Comparison of ENCODE assay signal across 23 mouse cellular contexts in genomic region chr7:81564766-81565165, GRCm38 (mm10). TPM values are rescaled to one million over a fixed set of nuclear protein-coding genes. Genes with fewer than 3 reads are reported as not detected.
A peak's percentile ranks its signal among the peaks of the same experiment; 100 is the strongest.
DNase-seq lines count a peak whose midpoint lies in the region; ATAC-seq lines count a peak whose summit lies in the region.
"Had no signal": no experiment of that assay in that cellular context is flagged by ENCODE, and none has a peak within 500 bp of the region (broad histone marks: within the 10 kb centered on the region; RNA-seq: fewer than 3 reads in every experiment).

No protein-coding gene starts in this region.

- WGBS in heart, embryonic 11.5 days (ENCODE audit: insufficient replicate concordance): 67% methylated on average over 7 of the region's 7 CpGs
- 80% methylated on average over 7 of the region's 7 CpGs for WGBS in hindbrain, embryonic 13.5 days
- 74% methylated on average over 7 of the region's 7 CpGs for WGBS in hindbrain, embryonic 11.5 days

- no peaks in the 10 kb centered on the region for H3K27me3 ChIP-seq in heart, embryonic 11.5 days (ENCODE audit: control insufficient read depth, insufficient read depth, low read length)
- H3K27me3 ChIP-seq in hindbrain, embryonic 13.5 days: no peaks in the 10 kb centered on the region
- H3K27me3 ChIP-seq in hindbrain, embryonic 11.5 days (ENCODE audit: control insufficient read depth, insufficient read depth, low read length): no peaks in the 10 kb centered on the region
- H3K27me3 ChIP-seq: forebrain, embryonic 15.5 days; midbrain, embryonic 12.5 days had no signal

- peak overlapping the region; percentile 94; the same call in 1 of the 2 replicates for H3K27ac ChIP-seq in heart, embryonic 11.5 days (ENCODE audit: low read depth, low read length)
- H3K27ac ChIP-seq in hindbrain, embryonic 13.5 days: peak overlapping the region; percentile 62; the same call in 1 of the 2 replicates
- no peak overlapping the region for H3K27ac ChIP-seq in hindbrain, embryonic 11.5 days (ENCODE audit: low read depth, low read length)
- H3K27ac ChIP-seq: kidney, postnatal 0 days; liver, embryonic 12.5 days; stomach, postnatal 0 days had no signal

- no peak for DNase-seq in heart, adult 8-10 months (ENCODE audit: low spot score)
- no peak for DNase-seq in hindbrain, embryonic 11.5 days (ENCODE audit: low spot score)
- peak; percentile 35 for DNase-seq in testis, postnatal 10 days (ENCODE audit: low spot score)
- no peak for DNase-seq in testis, postnatal 14 days (ENCODE audit: low spot score)
- no peak for DNase-seq in Muller cell, postnatal 12 days (ENCODE audit: inconsistent ontology term)
- DNase-seq: adrenal gland, adult 2 months; B cell, adult 2 months; cerebellum, adult 11 months; gastrocnemius, postnatal 10 days; kidney, adult 2 months; lung, adult 2 months; lung, postnatal 14 days; right cerebral cortex, postnatal 14 days had no signal

- H3K9ac ChIP-seq in heart, embryonic 11.5 days (ENCODE audit: low read depth, low read length): peak overlapping the region; percentile 79; the same call in 1 of the 2 replicates
- H3K9ac ChIP-seq in hindbrain, embryonic 13.5 days: no peak overlapping the region
- no peak overlapping the region for H3K9ac ChIP-seq in hindbrain, embryonic 11.5 days (ENCODE audit: low read depth, low read length)
- H3K9ac ChIP-seq: forebrain, embryonic 15.5 days; liver, embryonic 12.5 days; midbrain, embryonic 12.5 days had no signal

- peaks cover 29% of the 10 kb centered on the region for H3K4me1 ChIP-seq in heart, embryonic 11.5 days (ENCODE audit: control insufficient read depth, insufficient read depth, low read length)
- peaks cover 20% of the 10 kb centered on the region for H3K4me1 ChIP-seq in hindbrain, embryonic 13.5 days (replicated peaks)
- H3K4me1 ChIP-seq in hindbrain, embryonic 11.5 days (replicated peaks; ENCODE audit: control insufficient read depth, insufficient read depth, low read length): no peaks in the 10 kb centered on the region
- H3K4me1 ChIP-seq: liver, embryonic 12.5 days had no signal

- H3K9me3 ChIP-seq in heart, embryonic 11.5 days (replicated peaks; ENCODE audit: control insufficient read depth, low read length): no peaks in the 10 kb centered on the region
- H3K9me3 ChIP-seq in hindbrain, embryonic 13.5 days: no peaks in the 10 kb centered on the region
- H3K9me3 ChIP-seq in hindbrain, embryonic 11.5 days (ENCODE audit: control insufficient read depth, low read length): no peaks in the 10 kb centered on the region
- H3K9me3 ChIP-seq: forebrain, embryonic 15.5 days; G1E; liver, embryonic 12.5 days; midbrain, embryonic 12.5 days had no signal

- ATAC-seq in heart, embryonic 11.5 days (replicated peaks; ENCODE audit: insufficient number of reproducible peaks, low FRiP score, low TSS enrichment): no peak
- ATAC-seq in hindbrain, embryonic 13.5 days (ENCODE audit: low FRiP score): no peak
- no peak for ATAC-seq in hindbrain, embryonic 11.5 days (ENCODE audit: low FRiP score)
- ATAC-seq: liver, embryonic 12.5 days had no signal

- H3K4me2 ChIP-seq in heart, embryonic 11.5 days: peak overlapping the region; percentile 71
- H3K4me2 ChIP-seq in hindbrain, embryonic 13.5 days: no peak overlapping the region
- H3K4me2 ChIP-seq in hindbrain, embryonic 11.5 days (replicated peaks; ENCODE audit: low read depth, low read length): no peak overlapping the region
- H3K4me2 ChIP-seq: forebrain, embryonic 15.5 days; liver, embryonic 12.5 days; midbrain, embryonic 12.5 days had no signal

- peak overlapping the region; percentile 39 for H3K4me3 ChIP-seq in heart, embryonic 11.5 days (ENCODE audit: low read depth, low read length)
- no peak overlapping the region for H3K4me3 ChIP-seq in hindbrain, embryonic 13.5 days
- no peak overlapping the region for H3K4me3 ChIP-seq in hindbrain, embryonic 11.5 days (ENCODE audit: low read depth, low read length)
- H3K4me3 ChIP-seq: forebrain, embryonic 15.5 days; liver, embryonic 12.5 days; midbrain, embryonic 12.5 days had no signal

- H3K36me3 ChIP-seq in heart, embryonic 11.5 days (ENCODE audit: control insufficient read depth, insufficient read depth, low read length): no peaks in the 10 kb centered on the region
- H3K36me3 ChIP-seq in hindbrain, embryonic 13.5 days: no peaks in the 10 kb centered on the region
- no peaks in the 10 kb centered on the region for H3K36me3 ChIP-seq in hindbrain, embryonic 11.5 days (ENCODE audit: control insufficient read depth, insufficient read depth, low read length)
- H3K36me3 ChIP-seq: forebrain, embryonic 15.5 days; G1E; liver, embryonic 12.5 days; midbrain, embryonic 12.5 days had no signal

RNA-seq across cellular contexts. Expression of gene Fsd2, which starts 2.0 kb away (rescaled TPM):
- 50.9 and 62.4 TPM in 2 replicates for polyA plus RNA-seq in heart, embryonic 11.5 days (2014; fragmentation: Nextera tagmentation; extraction: Ambion mirVana)
- total RNA-seq in heart, adult 8-10 months (2022): 100 to 1,000 TPM; 349 to 382 (median 364) TPM
- polyA plus RNA-seq in hindbrain, embryonic 13.5 days (2015; fragmentation: Nextera tagmentation; extraction: Ambion mirVana): 0.09 and 0.25 TPM in 2 replicates
- 0.29 and 0.52 TPM in 2 replicates for polyA plus RNA-seq in hindbrain, embryonic 11.5 days (2014; fragmentation: Nextera tagmentation; extraction: Ambion mirVana)
- total RNA-seq: common myeloid progenitor, adult 5-6 weeks had no signal
- polyA plus RNA-seq: G1E; intestine, embryonic 14.5 days had no signal

RNA-seq across cellular contexts. Expression of gene Whamm, which starts 6.3 kb away (rescaled TPM):
- 5.9 and 6.2 TPM in 2 replicates for polyA plus RNA-seq in heart, embryonic 11.5 days (2014; fragmentation: Nextera tagmentation; extraction: Ambion mirVana)
- total RNA-seq in heart, adult 8-10 months (2022): 10 to 100 TPM in 1 of 4 experiments, 1 to 10 TPM in 3; 7.8 to 10.2 (median 8.4) TPM
- 6.2 TPM in 2 replicates for polyA plus RNA-seq in hindbrain, embryonic 13.5 days (2015; fragmentation: Nextera tagmentation; extraction: Ambion mirVana)
- 7.5 and 9.0 TPM in 2 replicates for polyA plus RNA-seq in hindbrain, embryonic 11.5 days (2014; fragmentation: Nextera tagmentation; extraction: Ambion mirVana)

Comparison
In these comparisons a context has a peak if more than half of its experiments do, and no peak if none do; other contexts are left out.
1. RNA of gene Fsd2, which starts 2.0 kb away (polyA plus RNA-seq): 50.9 to 62.4 TPM in heart, embryonic 11.5 days; 0.29 to 0.52 TPM in hindbrain, embryonic 11.5 days and 0.09 to 0.25 TPM in hindbrain, embryonic 13.5 days; every median in the first group is over 10 times any median in the second.